Mouse (Mus musculus) forebrain, embryonic 13.5 days (tissue): ENCODE results near the gene Gucy2e. TPM values are rescaled to one million over a fixed set of nuclear protein-coding genes. Genes with fewer than 3 reads are reported as not detected.

Source experiments
- ATAC-seq: fragments of 200-750 bp; cut with Nextera tagmentation; 2 replicates; pipeline ENCODE4 v1.8.0; 2017
- H3K27ac ChIP-seq: fragments of 300-500 bp; sonication (generic); 2 replicates; pipeline ENCODE4 v1.5.1; 2015; ENCODE audit warnings: inconsistent platforms, mild to moderate bottlenecking, moderate library complexity
- H3K27me3 ChIP-seq: fragments of 300-500 bp; sonication (generic); 2 replicates; pipeline ENCODE4 v1.6.1; 2015; ENCODE audit warnings: mild to moderate bottlenecking, inconsistent platforms
- H3K36me3 ChIP-seq: fragments of 300-500 bp; sonication (generic); 2 replicates; pipeline ENCODE4 v1.6.1; 2015; ENCODE audit warnings: mild to moderate bottlenecking, inconsistent platforms; ENCODE audit not compliant: poor library complexity, severe bottlenecking
- H3K4me1 ChIP-seq: fragments of 300-500 bp; sonication (generic); 2 replicates; pipeline ENCODE4 v1.6.1; 2015; ENCODE audit warnings: inconsistent platforms
- H3K4me2 ChIP-seq: fragments of 300-500 bp; sonication (generic); 2 replicates; pipeline ENCODE4 v1.6.1; 2015; ENCODE audit warnings: inconsistent platforms, mild to moderate bottlenecking, moderate library complexity
- H3K4me3 ChIP-seq: fragments of 300-500 bp; sonication (generic); 2 replicates; pipeline ENCODE4 v1.5.1; 2015; ENCODE audit warnings: mild to moderate bottlenecking, inconsistent platforms
- H3K9ac ChIP-seq: fragments of 300-500 bp; sonication (generic); 2 replicates; pipeline ENCODE4 v1.6.1; 2015; ENCODE audit warnings: mild to moderate bottlenecking, inconsistent platforms
- H3K9me3 ChIP-seq: fragments of 300-500 bp; sonication (generic); replicated peaks from 2 replicates; pipeline ENCODE4 v1.6.1; 2016; ENCODE audit warnings: inconsistent platforms
- WGBS: fragments of 180-500 bp; shearing (Covaris S2); methylation state at CpG from one replicate; pipeline ENCODE4 v1.1.7; 2015; 5-methylcytosine and 5-hydroxymethylcytosine counted together
- polyA plus RNA-seq: library from polyadenylated mRNA; unstranded; fragments of >200 nt; fragmentation: Nextera tagmentation; extraction: Ambion mirVana; gene quantifications from 2 replicates; pipeline ENCODE4 v1.2.1, GENCODE M21; 2015

The Gucy2e gene
- polyA plus RNA-seq, 1 experiment from 2014 or later = 0.18 TPM

DNA sequence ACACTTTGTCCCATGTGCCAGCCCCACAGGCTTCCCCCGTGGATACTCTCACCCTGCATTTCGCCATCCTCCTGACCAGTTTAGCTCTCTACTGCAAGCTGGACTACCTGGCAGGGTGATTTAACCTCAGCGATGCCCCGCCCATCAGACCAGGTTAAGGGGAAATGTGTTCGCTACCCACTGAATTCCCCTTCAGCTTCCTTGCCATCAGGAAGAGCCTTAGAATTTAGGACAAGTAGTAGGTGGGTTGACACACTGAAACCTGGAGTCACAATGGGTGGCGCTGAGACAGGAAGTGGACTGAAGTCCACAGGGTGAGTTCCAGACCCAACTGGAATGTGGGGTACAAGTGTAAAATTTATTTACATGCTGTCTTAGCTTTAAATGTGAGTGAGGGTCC, 39.1 kb downstream of the Gucy2e start, which contains the start of gene Alox8:
TSS of gene Alox8 (minus strand) at position 101 of the 400 bp plus-strand sequence.
- Histone ChIP-seq H3K4me2 (peak within 1 kb of the TSS; percentile 52), H3K4me3 (peak within 1 kb of the TSS; percentile 17), H3K9me3 (no peaks in the 10 kb centered on the region), H3K4me1 (peaks cover 11% of the 10 kb centered on the region), H3K36me3 (no peaks in the 10 kb centered on the region), H3K27me3 (peaks cover 44% of the 10 kb centered on the region), H3K27ac (no peak within 1 kb of the TSS), H3K9ac (peak within 1 kb of the TSS; percentile 43)
- ATAC-seq = no peak
- WGBS = 32% methylated on average over 6 of the region's 6 CpGs

DNA sequence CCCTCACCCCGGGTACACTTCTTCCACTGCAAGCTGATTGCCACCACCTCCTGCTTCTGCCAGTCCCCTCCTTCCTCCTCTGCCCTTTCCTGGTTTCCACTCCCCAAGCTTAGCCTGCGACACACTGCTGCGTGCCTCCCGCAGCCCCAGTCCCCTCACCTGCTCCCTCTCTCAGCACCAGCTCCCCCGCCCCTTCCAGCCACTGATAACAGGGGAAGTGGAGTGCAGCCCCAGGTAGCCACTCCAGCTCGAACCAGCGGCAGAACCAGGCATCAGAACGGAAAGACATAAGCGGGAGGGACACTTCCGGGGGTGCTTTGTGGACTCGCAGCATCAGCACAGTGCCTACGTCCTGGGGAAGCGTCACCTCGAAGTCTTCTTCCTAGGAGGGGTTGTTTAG, 39.6 kb downstream of the Gucy2e start:
- H3K4me2 ChIP-seq = peak overlapping the region; percentile 52
- peaks cover 44% of the 10 kb centered on the region for H3K27me3 ChIP-seq
- peak overlapping the region; percentile 43 for H3K9ac ChIP-seq
- H3K9me3 ChIP-seq = no peaks in the 10 kb centered on the region
- H3K27ac ChIP-seq = no peak overlapping the region
- ATAC-seq = no peak
- H3K4me1 ChIP-seq = peaks cover 11% of the 10 kb centered on the region
- 1% methylated on average over 14 of the region's 14 CpGs for WGBS
- no peaks in the 10 kb centered on the region for H3K36me3 ChIP-seq
- peak overlapping the region; percentile 17 for H3K4me3 ChIP-seq

- no peak overlapping the region for H3K4me3 ChIP-seq
- ATAC-seq = no peak
Measured at GRCm38 (mm10) chr11:69196766-69197165, 40.1 kb downstream of the Gucy2e start.

GRCm38 (mm10) chr11:69192840-69193239, 44.0 kb downstream of the Gucy2e start:
- 0% methylated on average over 1 of the region's 1 CpGs for WGBS

More at GRCm38 (mm10) chr11:69196766-69197165, 40.1 kb downstream of the Gucy2e start:
- H3K9me3 ChIP-seq = no peaks in the 10 kb centered on the region
- H3K27ac ChIP-seq = no peak overlapping the region
- H3K4me2 ChIP-seq = peak overlapping the region; percentile 52
- no peaks in the 10 kb centered on the region for H3K36me3 ChIP-seq
- H3K4me1 ChIP-seq = peaks cover 11% of the 10 kb centered on the region
- WGBS = 5% methylated on average over 5 of the region's 5 CpGs
- peaks cover 44% of the 10 kb centered on the region for H3K27me3 ChIP-seq
- H3K9ac ChIP-seq = peak overlapping the region; percentile 43; the same call in 1 of the 2 replicates

GRCm38 (mm10) chr11:69185936-69186335, 50.9 kb downstream of the Gucy2e start:
- no peaks in the 10 kb centered on the region for H3K4me1 ChIP-seq
- ATAC-seq = no peak
- no peak overlapping the region for H3K27ac ChIP-seq
- H3K4me2 ChIP-seq = no peak overlapping the region
- H3K4me3 ChIP-seq = no peak overlapping the region
- WGBS = 88% methylated on average over 6 of the region's 6 CpGs
- no peaks in the 10 kb centered on the region for H3K9me3 ChIP-seq
- no peak overlapping the region for H3K9ac ChIP-seq
- H3K27me3 ChIP-seq = no peaks in the 10 kb centered on the region
- no peaks in the 10 kb centered on the region for H3K36me3 ChIP-seq

More at GRCm38 (mm10) chr11:69192840-69193239, 44.0 kb downstream of the Gucy2e start:
- Histone ChIP-seq H3K4me1 (peaks cover 11% of the 10 kb centered on the region), H3K4me2 (no peak overlapping the region), H3K9ac (no peak overlapping the region), H3K36me3 (no peaks in the 10 kb centered on the region), H3K27ac (no peak overlapping the region), H3K27me3 (peaks cover 34% of the 10 kb centered on the region), H3K4me3 (no peak overlapping the region), H3K9me3 (no peaks in the 10 kb centered on the region)
- ATAC-seq = peak; percentile 50; the same call in 1 of the 2 replicates

- Histone ChIP-seq H3K27me3 (no peaks in the 10 kb centered on the region), H3K27ac (no peak overlapping the region), H3K9ac (no peak overlapping the region), H3K4me3 (no peak overlapping the region), H3K4me2 (no peak overlapping the region), H3K9me3 (no peaks in the 10 kb centered on the region), H3K4me1 (no peaks in the 10 kb centered on the region), H3K36me3 (no peaks in the 10 kb centered on the region)
- WGBS = 93% methylated on average over 5 of the region's 5 CpGs
- ATAC-seq = no peak
Measured at GRCm38 (mm10) chr11:69185031-69185430, 51.8 kb downstream of the Gucy2e start.

DNA sequence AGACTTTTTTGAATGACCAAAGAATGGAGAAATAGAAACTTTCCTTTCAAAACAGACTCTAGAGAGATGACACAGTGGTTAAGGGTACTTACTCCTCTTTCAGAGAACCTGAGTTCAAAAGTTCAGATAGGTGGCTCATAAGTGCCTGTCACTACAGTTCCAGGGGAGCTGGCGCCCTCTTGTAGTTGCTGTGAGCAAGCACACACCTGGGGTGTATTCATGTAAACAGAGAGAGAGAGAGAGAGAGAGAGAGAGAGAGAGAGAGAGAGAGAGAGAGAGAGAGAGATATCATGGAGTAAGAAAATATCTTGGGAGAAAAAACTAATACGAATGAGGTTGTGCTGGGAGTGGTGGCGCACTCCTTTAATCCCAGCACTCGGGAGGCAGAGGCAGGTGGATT, 56.7 kb downstream of the Gucy2e start:
- Histone ChIP-seq H3K4me2 (no peak overlapping the region), H3K27me3 (no peaks in the 10 kb centered on the region), H3K36me3 (no peaks in the 10 kb centered on the region), H3K4me3 (no peak overlapping the region), H3K4me1 (no peaks in the 10 kb centered on the region), H3K9ac (no peak overlapping the region), H3K9me3 (no peaks in the 10 kb centered on the region), H3K27ac (no peak overlapping the region)
- ATAC-seq = no peak
- WGBS = 88% methylated on average over 4 of the region's 4 CpGs

DNA sequence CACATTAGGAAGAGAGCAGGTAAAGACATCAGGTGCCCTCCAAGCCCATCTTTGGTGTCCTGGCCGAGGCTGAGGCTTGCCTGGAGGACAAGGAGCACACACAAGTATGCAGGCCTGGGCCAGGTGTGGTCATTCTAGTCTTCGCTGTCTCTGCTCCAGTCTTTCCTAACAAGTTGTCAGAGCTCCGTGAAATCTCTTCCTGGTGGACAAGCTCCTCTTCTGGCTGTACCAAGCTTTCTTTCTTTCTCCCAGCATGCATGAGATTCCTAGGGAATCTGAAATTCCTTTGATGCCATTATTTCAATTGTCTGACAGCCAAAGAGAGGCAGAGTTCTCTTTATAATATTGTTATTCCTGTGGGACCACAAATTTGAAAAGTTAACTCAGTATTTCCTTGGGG, 57.3 kb downstream of the Gucy2e start:
- no peak for ATAC-seq
- no peaks in the 10 kb centered on the region for H3K36me3 ChIP-seq

DNA sequence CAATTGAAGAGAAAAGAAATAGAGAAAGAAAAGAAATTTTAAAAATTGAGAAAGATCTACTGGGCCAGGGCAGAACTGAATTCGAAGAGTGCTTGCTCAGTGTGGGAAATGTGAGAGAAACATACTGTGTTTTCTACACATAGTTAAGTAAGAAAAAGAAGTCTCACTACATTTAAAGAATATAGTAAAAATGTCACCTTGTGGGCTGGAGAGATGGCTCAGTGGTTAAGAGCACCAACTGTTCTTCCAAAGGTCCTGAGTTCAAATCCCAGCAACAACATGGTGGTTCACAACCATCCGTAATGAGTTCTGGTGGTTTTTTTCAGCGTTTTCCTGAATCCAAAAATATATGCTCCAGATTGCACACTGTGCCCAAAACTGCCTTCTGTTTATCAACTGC, 58.3 kb downstream of the Gucy2e start:
- no peak overlapping the region for H3K9ac ChIP-seq
- no peaks in the 10 kb centered on the region for H3K4me1 ChIP-seq
- no peak for ATAC-seq
- H3K27ac ChIP-seq = no peak overlapping the region
- no peaks in the 10 kb centered on the region for H3K27me3 ChIP-seq
- no peaks in the 10 kb centered on the region for H3K36me3 ChIP-seq
- no peak overlapping the region for H3K4me2 ChIP-seq
- H3K9me3 ChIP-seq = no peaks in the 10 kb centered on the region
- 79% methylated on average over 3 of the region's 3 CpGs for WGBS
- no peak overlapping the region for H3K4me3 ChIP-seq

More for the DNA sequence above, 57.3 kb downstream of the Gucy2e start:
- H3K9me3 ChIP-seq = no peaks in the 10 kb centered on the region
- H3K4me2 ChIP-seq = no peak overlapping the region
- H3K4me1 ChIP-seq = no peaks in the 10 kb centered on the region
- H3K27me3 ChIP-seq = no peaks in the 10 kb centered on the region
- H3K4me3 ChIP-seq = no peak overlapping the region
- 50% methylated on average over 3 of the region's 3 CpGs for WGBS
- H3K9ac ChIP-seq = no peak overlapping the region
- H3K27ac ChIP-seq = no peak overlapping the region

DNA sequence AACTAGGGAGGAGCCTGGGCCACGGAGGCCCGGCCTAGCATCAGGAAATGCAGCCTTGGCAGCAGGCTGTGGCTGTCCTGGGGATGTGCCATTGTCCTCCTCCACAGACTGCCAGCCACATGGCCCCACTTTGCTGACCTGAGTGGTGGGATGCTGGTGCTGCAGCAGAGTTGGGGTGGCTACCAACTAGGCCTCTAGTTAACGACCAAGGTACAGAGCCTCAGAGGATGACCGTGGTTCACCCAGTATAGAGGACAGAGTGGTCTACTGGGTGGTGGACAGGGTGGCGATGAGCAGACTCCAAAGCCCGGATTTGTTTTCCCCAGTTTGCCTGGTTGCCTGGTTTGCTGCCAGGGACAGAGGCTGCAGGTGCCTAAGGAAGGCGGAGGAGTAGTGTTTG, 62.1 kb downstream of the Gucy2e start:
- H3K4me1 ChIP-seq = no peaks in the 10 kb centered on the region
- no peaks in the 10 kb centered on the region for H3K36me3 ChIP-seq
- no peak overlapping the region for H3K4me2 ChIP-seq
- H3K9ac ChIP-seq = no peak overlapping the region
- H3K27me3 ChIP-seq = no peaks in the 10 kb centered on the region
- no peak overlapping the region for H3K27ac ChIP-seq
- 88% methylated on average over 7 of the region's 7 CpGs for WGBS
- H3K9me3 ChIP-seq = no peaks in the 10 kb centered on the region
- no peak overlapping the region for H3K4me3 ChIP-seq
- ATAC-seq = no peak

DNA sequence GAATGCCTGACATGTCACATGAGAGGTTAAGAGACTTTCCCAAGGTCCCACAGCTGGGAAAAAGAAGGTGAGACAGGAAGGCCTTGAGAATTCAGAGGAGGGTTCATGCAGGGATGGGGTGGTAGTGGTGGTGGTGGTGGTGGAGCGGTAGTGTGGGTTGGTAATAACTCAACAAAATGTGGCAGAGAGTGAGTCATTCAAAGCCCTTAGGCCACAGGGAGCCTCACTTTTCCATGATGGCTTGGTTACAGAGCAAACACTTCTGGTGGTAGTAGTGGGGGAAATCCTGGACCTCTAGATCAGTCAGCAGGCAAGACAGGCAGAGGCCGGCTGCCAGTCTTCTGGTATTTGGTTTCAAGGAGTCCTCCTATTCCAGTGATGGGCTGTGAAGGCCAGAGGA, 64.2 kb downstream of the Gucy2e start:
- no peaks in the 10 kb centered on the region for H3K4me1 ChIP-seq
- H3K4me3 ChIP-seq = no peak overlapping the region
- no peak overlapping the region for H3K4me2 ChIP-seq
- H3K36me3 ChIP-seq = no peaks in the 10 kb centered on the region
- 96% methylated on average over 2 of the region's 2 CpGs for WGBS
- H3K27ac ChIP-seq = no peak overlapping the region
- no peaks in the 10 kb centered on the region for H3K27me3 ChIP-seq
- no peak for ATAC-seq
- no peaks in the 10 kb centered on the region for H3K9me3 ChIP-seq
- no peak overlapping the region for H3K9ac ChIP-seq

DNA sequence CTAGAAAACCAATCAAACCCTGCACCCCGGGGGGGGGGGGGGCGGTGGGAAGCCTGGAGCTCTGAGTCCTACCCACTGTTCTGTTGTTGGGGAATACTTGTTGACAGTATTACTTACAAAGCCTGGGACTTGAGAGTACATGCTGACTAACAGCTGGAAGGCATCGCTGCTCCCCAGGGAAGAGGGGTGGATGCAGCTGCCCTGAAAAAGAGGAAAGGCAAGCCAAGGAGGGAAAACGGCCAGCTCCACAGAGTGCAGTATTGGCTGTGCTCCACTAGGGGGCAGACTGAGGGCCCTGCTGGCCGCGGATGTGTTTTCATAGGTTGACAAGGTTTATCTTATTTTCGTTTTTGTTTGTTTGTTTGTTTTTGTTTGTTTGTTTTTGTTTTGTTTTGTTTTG, 65.2 kb downstream of the Gucy2e start:
- Histone ChIP-seq H3K36me3 (no peaks in the 10 kb centered on the region), H3K27me3 (no peaks in the 10 kb centered on the region), H3K27ac (no peak overlapping the region), H3K9me3 (no peaks in the 10 kb centered on the region), H3K4me1 (no peaks in the 10 kb centered on the region), H3K9ac (no peak overlapping the region), H3K4me3 (no peak overlapping the region), H3K4me2 (no peak overlapping the region)
- no peak for ATAC-seq
- 28% methylated on average over 7 of the region's 7 CpGs for WGBS

- no peaks in the 10 kb centered on the region for H3K36me3 ChIP-seq
- no peak for ATAC-seq
- no peak overlapping the region for H3K9ac ChIP-seq
- no peak overlapping the region for H3K4me3 ChIP-seq
- 91% methylated on average over 12 of the region's 12 CpGs for WGBS
- no peaks in the 10 kb centered on the region for H3K4me1 ChIP-seq
- H3K4me2 ChIP-seq = no peak overlapping the region
- no peaks in the 10 kb centered on the region for H3K9me3 ChIP-seq
- H3K27me3 ChIP-seq = peaks cover 1% of the 10 kb centered on the region; the same call in 1 of the 2 replicates
- no peak overlapping the region for H3K27ac ChIP-seq
Measured at GRCm38 (mm10) chr11:69169313-69169712, 67.5 kb downstream of the Gucy2e start.
